Mouse (Mus musculus) midbrain, postnatal 0 days (tissue): ENCODE results near the gene Mboat7. TPM values are rescaled to one million over a fixed set of nuclear protein-coding genes. Genes with fewer than 3 reads are reported as not detected.

Source experiments
- ATAC-seq: fragments of 200-750 bp; cut with Nextera tagmentation; 2 replicates; pipeline ENCODE4 v1.8.0; 2017; ENCODE audit warnings: moderate number of reproducible peaks, mild to moderate bottlenecking, moderate TSS enrichment, moderate library complexity; ENCODE audit not compliant: low FRiP score
- DNase-seq: peaks from one replicate; pipeline ENCODE4 v3.0.0-alpha.2; 2015; ENCODE audit warnings: low spot score
- H3K27ac ChIP-seq: fragments of 300-500 bp; sonication (generic); 2 replicates; pipeline ENCODE4 v1.5.1; 2014; ENCODE audit warnings: low read depth, mild to moderate bottlenecking, low read length, mixed read lengths
- H3K27me3 ChIP-seq: fragments of 300-500 bp; sonication (generic); 2 replicates; pipeline ENCODE4 v1.6.1; 2014; ENCODE audit warnings: low read length, control low read depth, mixed read lengths; ENCODE audit not compliant: insufficient read depth
- H3K36me3 ChIP-seq: fragments of 300-500 bp; sonication (generic); 2 replicates; pipeline ENCODE4 v1.6.1; 2014; ENCODE audit warnings: low read length, control low read depth, mixed read lengths; ENCODE audit not compliant: insufficient read depth
- H3K4me1 ChIP-seq: fragments of 300-500 bp; sonication (generic); 2 replicates; pipeline ENCODE4 v1.6.1; 2014; ENCODE audit warnings: mild to moderate bottlenecking, control low read depth, antibody characterized with exemption, low read length, mixed read lengths; ENCODE audit not compliant: insufficient read depth
- H3K4me2 ChIP-seq: fragments of 300-500 bp; sonication (generic); 2 replicates; pipeline ENCODE4 v1.6.1; 2014; ENCODE audit warnings: low read depth, mild to moderate bottlenecking, low read length, mixed read lengths; ENCODE audit not compliant: poor library complexity, severe bottlenecking
- H3K4me3 ChIP-seq: fragments of 300-500 bp; sonication (generic); 2 replicates; pipeline ENCODE4 v1.5.1; 2014; ENCODE audit warnings: low read depth, mild to moderate bottlenecking, low read length, moderate library complexity
- H3K9ac ChIP-seq: fragments of 300-500 bp; sonication (generic); replicated peaks from 2 replicates; pipeline ENCODE4 v1.6.1; 2014; ENCODE audit warnings: mild to moderate bottlenecking, low read length, moderate library complexity, mixed read lengths; ENCODE audit not compliant: poor library complexity, severe bottlenecking
- H3K9me3 ChIP-seq: fragments of 300-500 bp; sonication (generic); 2 replicates; pipeline ENCODE4 v1.6.1; 2016; ENCODE audit warnings: low read length, control low read depth
- CTCF ChIP-seq: IDR thresholded peaks from 2 replicates; pipeline ENCODE4 v1.5.1; 2016; ENCODE audit warnings: antibody characterized with exemption, mild to moderate bottlenecking
- WGBS: fragments of 180-500 bp; shearing (Covaris S2); extraction: QIAGEN DNeasy Blood & Tissue Kit; methylation state at CpG from one replicate; pipeline ENCODE4 v1.1.7; 2014; 5-methylcytosine and 5-hydroxymethylcytosine counted together
- polyA plus RNA-seq: library from polyadenylated mRNA; unstranded; fragments of >200 nt; fragmentation: Nextera tagmentation; extraction: Ambion mirVana; gene quantifications from 2 replicates; pipeline ENCODE4 v1.2.1, GENCODE M21; 2015
- total RNA-seq: library from RNA; depleted of rRNA; stranded (reverse); fragments of >200 nt; gene quantifications from 2 replicates; pipeline ENCODE4 v1.2.3, GENCODE M21; 2014

Mboat7 gene
- total and polyA plus RNA-seq, 2 experiments from 2014 or later, result 134 to 252 TPM

- Histone ChIP-seq H3K27ac (peak overlapping the region; percentile 74), H3K4me1 (peaks cover 12% of the 10 kb centered on the region; the same call in 1 of the 2 replicates), H3K36me3 (peaks cover 20% of the 10 kb centered on the region), H3K9ac (no peak overlapping the region; the same call in 1 of the 2 replicates), H3K4me3 (no peak overlapping the region), H3K27me3 (no peaks in the 10 kb centered on the region), H3K9me3 (no peaks in the 10 kb centered on the region), H3K4me2 (no peak overlapping the region)
- no peak; the same call in 1 of the 2 replicates for ATAC-seq
- TF ChIP-seq CTCF, result no peak
- no peak for DNase-seq
- WGBS, result 58% methylated on average over 8 of the region's 8 CpGs
These were observed 8.6 kb downstream of the Mboat7 start for GRCm38 (mm10) chr7:3684698-3685097.

- 44% methylated on average over 10 of the region's 10 CpGs for WGBS
- DNase-seq, result peak; percentile 76
- H3K36me3 ChIP-seq, result peaks cover 24% of the 10 kb centered on the region
These were observed 9.3 kb downstream of the Mboat7 start for GRCm38 (mm10) chr7:3683908-3684550.

GRCm38 (mm10) chr7:3677342-3677741 is 16.0 kb downstream of the Mboat7 start, which contains the start of gene Tmc4:
TSS of gene Tmc4 (minus strand) at chr7:3677553.
- no peak for DNase-seq
- Histone ChIP-seq H3K9ac (no peak within 1 kb of the TSS), H3K36me3 (peaks cover 8% of the 10 kb centered on the region; the same call in 1 of the 2 replicates), H3K27ac (no peak within 1 kb of the TSS), H3K27me3 (no peaks in the 10 kb centered on the region), H3K4me1 (no peaks in the 10 kb centered on the region), H3K4me3 (no peak within 1 kb of the TSS), H3K9me3 (no peaks in the 10 kb centered on the region), H3K4me2 (no peak within 1 kb of the TSS)
- ATAC-seq, result no peak
- WGBS, result 55% methylated on average over 9 of the region's 9 CpGs
- no peak for TF ChIP-seq CTCF

More at GRCm38 (mm10) chr7:3683908-3684550, 9.3 kb downstream of the Mboat7 start:
- no peaks in the 10 kb centered on the region for H3K27me3 ChIP-seq
- H3K4me3 ChIP-seq, result no peak overlapping the region
- 0 out of 2 replicates have a peak overlapping the region, but pooled peaks have one; percentile 6 for H3K4me2 ChIP-seq
- H3K9ac ChIP-seq, result peak overlapping the region; percentile 8; the same call in 1 of the 2 replicates
- TF ChIP-seq CTCF, result no peak
- peak overlapping the region; percentile 74 for H3K27ac ChIP-seq
- ATAC-seq, result peak; percentile 79
- H3K4me1 ChIP-seq, result peaks cover 12% of the 10 kb centered on the region; the same call in 1 of the 2 replicates
- no peaks in the 10 kb centered on the region for H3K9me3 ChIP-seq

GRCm38 (mm10) chr7:3676371-3676770 is 17.0 kb downstream of the Mboat7 start:
- Histone ChIP-seq H3K27me3 (no peaks in the 10 kb centered on the region), H3K4me1 (no peaks in the 10 kb centered on the region), H3K36me3 (peaks cover 8% of the 10 kb centered on the region; the same call in 1 of the 2 replicates), H3K9me3 (no peaks in the 10 kb centered on the region), H3K9ac (no peak overlapping the region), H3K27ac (no peak overlapping the region), H3K4me3 (no peak overlapping the region), H3K4me2 (no peak overlapping the region)
- WGBS, result 86% methylated on average over 12 of the region's 12 CpGs
- no peak for ATAC-seq
- no peak for TF ChIP-seq CTCF
- no peak for DNase-seq

- H3K4me3 ChIP-seq, result no peak overlapping the region
- H3K27me3 ChIP-seq, result no peaks in the 10 kb centered on the region
- H3K9me3 ChIP-seq, result no peaks in the 10 kb centered on the region
- H3K36me3 ChIP-seq, result peaks cover 8% of the 10 kb centered on the region; the same call in 1 of the 2 replicates
- DNase-seq, result no peak
- ATAC-seq, result peak; percentile 13; the same call in 1 of the 2 replicates
- no peak overlapping the region for H3K9ac ChIP-seq
- H3K4me2 ChIP-seq, result no peak overlapping the region
- no peaks in the 10 kb centered on the region for H3K4me1 ChIP-seq
- no peak overlapping the region for H3K27ac ChIP-seq
- WGBS, result 78% methylated on average over 3 of the region's 3 CpGs
- TF ChIP-seq CTCF, result no peak
These were observed 18.1 kb downstream of the Mboat7 start for GRCm38 (mm10) chr7:3675228-3675548.

- Histone ChIP-seq H3K4me1 (no peaks in the 10 kb centered on the region), H3K27me3 (no peaks in the 10 kb centered on the region), H3K36me3 (peaks cover 8% of the 10 kb centered on the region; the same call in 1 of the 2 replicates), H3K4me2 (no peak overlapping the region), H3K4me3 (no peak overlapping the region), H3K9me3 (no peaks in the 10 kb centered on the region), H3K27ac (no peak overlapping the region), H3K9ac (no peak overlapping the region)
- peak; percentile 91 for TF ChIP-seq CTCF
- DNase-seq (peak; percentile 89), ATAC-seq (peak; percentile 85)
- 72% methylated on average over 10 of the region's 10 CpGs for WGBS
These were observed 18.7 kb downstream of the Mboat7 start for GRCm38 (mm10) chr7:3674507-3675227.
